Mouse (Mus musculus) left cerebral cortex, adult 2 months (tissue): ENCODE data around the gene Gm28961. TPM values are rescaled to one million over a fixed set of nuclear protein-coding genes. Genes with fewer than 3 reads are reported as not detected.
"Not testable (repeated sequence)": the region's sequence is repeated elsewhere in the genome, so short reads cannot be mapped to it uniquely, and the experiment has no call there.

Experiments
- DNase-seq, 2 experiments: peaks; one replicate each; pipeline ENCODE4 v3.0.0; 2021 to 2022; ENCODE audit warnings: low spot score in 2 of 2, mixed read lengths in 1 of 2; ENCODE audit errors: extremely low spot score in 1 of 2
- H3K27ac ChIP-seq: fragments of 200-600 bp; 2 replicates; pipeline ENCODE4 v1.8.1; 2022
- H3K4me3 ChIP-seq: fragments of 200-600 bp; 2 replicates; pipeline ENCODE4 v1.8.1; 2022
- intact Hi-C: fragments of 180-260 bp; cut with DNase I; formaldehyde crosslinking; loops from one replicate; pipeline ENCODE4 v1.15.1; 2025
- long read RNA-seq, 2 experiments: library from polyadenylated mRNA; stranded (forward); transcript quantifications; one replicate each; pipeline ENCODE4 v2.0.0; 2021; ENCODE audit warnings: borderline mapping rate in 2 of 2
- total RNA-seq, 2 experiments: library from RNA; stranded (reverse); gene quantifications; 2 replicates each; pipeline ENCODE4 v1.2.3; 2021

Gene Gm28961
- total RNA-seq, result not detected
- long read RNA-seq, experiment 1, result 0 reads
- long read RNA-seq, experiment 2, result 0 reads

GRCm38 (mm10) chrY:57705397-57705796, at the start of gene Gm28961:
Gene Gm28961, plus strand, starts transcription at chrY:57705697.
- H3K4me3 ChIP-seq, H3K27ac ChIP-seq, intact Hi-C loops, DNase-seq: not testable (repeated sequence)

Other genes with a start within 250 kb of the Gm28961 start
- gene Gm21943, start 172.0 kb upstream of the Gm28961 start, total RNA-seq, result not detected